Mouse (Mus musculus) hindbrain, embryonic 15.5 days (tissue): ENCODE data around the gene Hecw2. TPM values are rescaled to one million over a fixed set of nuclear protein-coding genes. Genes with fewer than 3 reads are reported as not detected.

ENCODE experiments used
- ATAC-seq: fragments of 200-750 bp; cut with Nextera tagmentation; 2 replicates; pipeline ENCODE4 v1.8.0; 2017; ENCODE audit warnings: low read depth, moderate number of reproducible peaks, moderate TSS enrichment; ENCODE audit not compliant: low FRiP score
- H3K27ac ChIP-seq: fragments of 300-500 bp; sonication (generic); replicated peaks from 2 replicates; pipeline ENCODE4 v1.5.1; 2015; ENCODE audit warnings: mild to moderate bottlenecking, inconsistent platforms
- H3K27me3 ChIP-seq: fragments of 300-500 bp; sonication (generic); 2 replicates; pipeline ENCODE4 v1.6.1; 2015; ENCODE audit warnings: control low read depth, inconsistent platforms
- H3K36me3 ChIP-seq: fragments of 300-500 bp; sonication (generic); 2 replicates; pipeline ENCODE4 v1.6.1; 2015; ENCODE audit warnings: control low read depth, inconsistent platforms
- H3K4me1 ChIP-seq: fragments of 300-500 bp; sonication (generic); replicated peaks from 2 replicates; pipeline ENCODE4 v1.6.1; 2015; ENCODE audit warnings: control low read depth, inconsistent platforms
- H3K4me2 ChIP-seq: fragments of 300-500 bp; sonication (generic); 2 replicates; pipeline ENCODE4 v1.6.1; 2015; ENCODE audit warnings: moderate library complexity, mild to moderate bottlenecking, inconsistent platforms
- H3K4me3 ChIP-seq: fragments of 300-500 bp; sonication (generic); 2 replicates; pipeline ENCODE4 v1.5.1; 2015; ENCODE audit warnings: mild to moderate bottlenecking, inconsistent platforms
- H3K9ac ChIP-seq: fragments of 300-500 bp; sonication (generic); 2 replicates; pipeline ENCODE4 v1.6.1; 2015; ENCODE audit warnings: inconsistent platforms
- H3K9me3 ChIP-seq: fragments of 300-500 bp; sonication (generic); 2 replicates; pipeline ENCODE4 v1.6.1; 2016; ENCODE audit warnings: control low read depth, inconsistent platforms
- WGBS: fragments of 180-500 bp; shearing (Covaris S2); methylation state at CpG from one replicate; pipeline ENCODE4 v1.1.7; 2015; 5-methylcytosine and 5-hydroxymethylcytosine counted together
- polyA plus RNA-seq: library from polyadenylated mRNA; unstranded; fragments of >200 nt; fragmentation: Nextera tagmentation; extraction: Ambion mirVana; gene quantifications from 2 replicates; pipeline ENCODE4 v1.2.1, GENCODE M21; 2015

Gene Hecw2
- polyA plus RNA-seq, 1 experiment from 2014 or later = 8.5 TPM

DNA sequence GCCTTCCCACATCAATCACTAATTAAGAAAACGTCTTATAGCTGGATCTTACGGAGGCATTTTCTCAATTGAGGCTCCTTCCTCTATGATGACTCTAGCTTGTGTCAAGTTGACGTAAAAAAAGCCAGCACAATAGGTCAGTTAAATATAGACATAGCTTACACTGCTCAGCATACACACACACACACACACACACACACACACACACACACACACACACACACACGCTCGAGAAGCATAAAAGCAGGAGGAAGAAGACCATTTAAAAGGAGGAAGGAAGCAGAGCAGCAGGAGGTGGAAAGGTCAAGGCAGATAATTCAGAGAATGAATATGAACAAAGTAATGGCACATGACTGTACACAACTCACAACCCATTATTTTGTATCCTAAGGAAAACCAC lies 220.0 kb downstream of the Hecw2 start:
- Histone ChIP-seq H3K27ac (no peak overlapping the region), H3K9me3 (no peaks in the 10 kb centered on the region), H3K9ac (no peak overlapping the region)

DNA sequence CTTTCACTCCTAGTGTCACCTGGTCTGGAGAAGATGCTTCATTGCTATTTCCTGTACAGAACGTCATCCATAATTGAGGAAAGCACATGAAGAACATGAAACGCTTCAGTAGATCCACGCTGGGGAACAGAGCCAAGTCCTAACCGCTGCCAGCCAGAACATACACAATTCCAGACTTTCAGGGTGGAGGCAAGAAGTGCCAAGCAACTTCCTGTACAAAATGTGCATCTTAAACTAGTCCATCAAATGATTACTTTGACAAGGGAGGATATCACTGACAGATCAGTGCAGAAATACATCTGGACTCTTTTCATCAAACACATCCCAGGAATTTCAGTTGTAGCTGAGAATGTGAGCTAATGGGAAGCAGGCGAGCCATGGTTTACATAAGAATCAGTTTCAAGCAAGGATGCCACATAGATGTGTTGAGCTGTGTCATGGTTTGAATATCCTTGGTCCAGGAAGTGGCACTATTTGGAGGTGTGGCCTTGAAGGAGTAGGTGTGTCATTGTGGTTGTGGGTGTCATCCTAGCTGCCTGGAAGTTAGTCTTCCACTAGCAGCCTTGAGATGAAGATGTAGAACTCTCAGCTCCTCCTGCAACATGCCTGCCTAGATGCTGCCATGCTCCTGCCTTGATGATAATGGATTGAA lies 224.5 kb downstream of the Hecw2 start:
- H3K9ac ChIP-seq = no peak overlapping the region
- H3K36me3 ChIP-seq = no peaks in the 10 kb centered on the region
- H3K27me3 ChIP-seq = no peaks in the 10 kb centered on the region
- H3K4me1 ChIP-seq = no peaks in the 10 kb centered on the region
- WGBS = 87% methylated on average over 5 of the region's 5 CpGs
- no peak overlapping the region for H3K27ac ChIP-seq
- H3K9me3 ChIP-seq = no peaks in the 10 kb centered on the region
- H3K4me2 ChIP-seq = no peak overlapping the region
- H3K4me3 ChIP-seq = no peak overlapping the region
- ATAC-seq = no peak

More for the DNA sequence above, 220.0 kb downstream of the Hecw2 start:
- Histone ChIP-seq H3K4me2 (no peak overlapping the region), H3K27me3 (no peaks in the 10 kb centered on the region), H3K4me3 (no peak overlapping the region), H3K4me1 (no peaks in the 10 kb centered on the region), H3K36me3 (no peaks in the 10 kb centered on the region)
- 69% methylated on average over 5 of the region's 5 CpGs for WGBS
- no peak for ATAC-seq

DNA sequence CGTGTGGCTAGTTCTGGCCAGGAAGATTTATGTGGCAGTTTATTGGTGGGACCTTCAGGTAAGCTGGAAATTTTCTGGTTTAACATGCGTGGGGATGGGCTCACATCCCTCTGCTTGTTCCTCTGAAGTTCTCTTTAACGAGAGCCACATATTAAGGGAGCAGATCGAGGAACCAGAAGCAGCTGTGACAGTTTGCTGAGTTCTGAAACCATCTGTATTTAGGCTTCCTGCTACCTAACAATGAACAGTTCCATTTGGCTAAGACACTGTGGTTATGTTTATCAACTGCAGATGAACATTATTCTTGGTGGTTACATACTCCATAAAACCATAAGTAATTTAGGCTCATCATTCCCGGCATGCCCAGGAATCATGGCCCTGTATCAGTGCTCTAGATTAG lies 242.6 kb downstream of the Hecw2 start:
- Histone ChIP-seq H3K27me3 (no peaks in the 10 kb centered on the region), H3K36me3 (no peaks in the 10 kb centered on the region), H3K4me3 (no peak overlapping the region), H3K9me3 (no peaks in the 10 kb centered on the region), H3K9ac (no peak overlapping the region), H3K27ac (no peak overlapping the region), H3K4me2 (no peak overlapping the region), H3K4me1 (no peaks in the 10 kb centered on the region)
- WGBS = 89% methylated on average over 5 of the region's 5 CpGs
- ATAC-seq = no peak

DNA sequence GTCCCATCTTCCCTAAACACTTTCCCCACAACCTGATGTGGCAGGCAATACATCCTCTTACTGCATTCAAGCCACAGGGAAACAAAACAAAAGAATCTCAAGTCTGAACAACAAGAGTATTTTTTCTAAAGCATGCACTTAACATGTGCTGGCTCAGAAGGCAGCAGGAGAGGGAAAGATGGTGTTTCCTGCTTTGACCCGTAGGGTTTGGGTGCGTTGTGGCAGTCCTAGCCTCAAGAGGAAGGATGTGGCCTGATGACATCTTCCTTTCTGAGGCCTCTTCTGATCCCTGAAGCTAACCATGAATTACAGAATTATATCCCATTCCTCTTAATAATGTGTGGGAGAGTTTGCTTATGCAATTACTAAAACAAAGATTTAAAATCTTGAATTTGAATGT lies 249.2 kb downstream of the Hecw2 start:
- H3K4me1 ChIP-seq = no peaks in the 10 kb centered on the region
- no peak overlapping the region for H3K9ac ChIP-seq
- ATAC-seq = no peak
- H3K4me3 ChIP-seq = no peak overlapping the region
- H3K36me3 ChIP-seq = no peaks in the 10 kb centered on the region
- no peak overlapping the region for H3K27ac ChIP-seq
- H3K27me3 ChIP-seq = no peaks in the 10 kb centered on the region
- WGBS = 82% methylated on average over 2 of the region's 2 CpGs
- H3K9me3 ChIP-seq = no peaks in the 10 kb centered on the region
- no peak overlapping the region for H3K4me2 ChIP-seq

DNA sequence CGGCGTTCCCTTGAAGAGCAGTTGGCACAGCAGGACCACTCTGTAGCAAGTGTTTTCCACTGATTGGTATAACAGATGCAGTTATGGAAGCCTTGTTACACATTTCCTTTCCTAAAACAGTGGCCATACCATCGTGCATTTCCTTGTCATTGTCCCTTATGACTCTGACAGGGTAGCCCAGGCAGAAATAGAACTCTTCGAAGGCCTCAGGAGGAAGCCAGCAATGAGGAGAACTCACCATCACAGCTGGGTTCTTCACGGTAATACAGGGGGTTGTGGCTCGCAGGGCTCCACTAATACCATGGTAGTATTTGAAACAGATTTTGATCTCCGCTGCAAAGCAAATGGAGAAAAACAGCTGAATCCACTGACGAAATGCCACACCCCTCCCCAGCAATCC lies 252.5 kb downstream of the Hecw2 start:
- ATAC-seq = no peak
- H3K9me3 ChIP-seq = no peaks in the 10 kb centered on the region
- H3K4me1 ChIP-seq = peaks cover 8% of the 10 kb centered on the region; the same call in 1 of the 2 replicates
- no peak overlapping the region for H3K9ac ChIP-seq
- H3K27ac ChIP-seq = no peak overlapping the region
- WGBS = 79% methylated on average over 8 of the region's 8 CpGs
- no peaks in the 10 kb centered on the region for H3K27me3 ChIP-seq
- no peak overlapping the region for H3K4me3 ChIP-seq
- no peaks in the 10 kb centered on the region for H3K36me3 ChIP-seq
- H3K4me2 ChIP-seq = no peak overlapping the region

DNA sequence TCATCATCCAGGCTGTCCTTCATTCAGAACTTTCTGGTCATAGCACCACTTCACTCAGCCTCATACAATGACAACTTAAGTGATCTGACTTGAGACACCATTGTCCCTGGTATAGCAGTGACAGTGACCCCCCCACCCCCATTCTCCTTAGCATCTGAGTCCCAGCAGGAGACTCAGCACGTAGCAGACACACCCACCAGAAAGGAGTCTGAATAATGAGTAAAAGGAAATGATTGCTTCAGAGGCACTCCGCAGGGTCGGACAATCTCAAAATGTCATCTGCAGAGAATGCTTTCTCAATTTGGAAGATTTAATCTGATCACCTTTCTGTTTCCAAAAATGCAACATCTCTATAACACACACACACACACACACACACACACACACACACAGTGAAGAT lies 253.4 kb downstream of the Hecw2 start:
- Histone ChIP-seq H3K4me2 (no peak overlapping the region), H3K27ac (no peak overlapping the region), H3K9me3 (no peaks in the 10 kb centered on the region), H3K4me3 (no peak overlapping the region), H3K27me3 (no peaks in the 10 kb centered on the region), H3K9ac (no peak overlapping the region), H3K4me1 (peaks cover 8% of the 10 kb centered on the region; the same call in 1 of the 2 replicates), H3K36me3 (no peaks in the 10 kb centered on the region)
- WGBS = 42% methylated on average over 3 of the region's 3 CpGs
- no peak for ATAC-seq

DNA sequence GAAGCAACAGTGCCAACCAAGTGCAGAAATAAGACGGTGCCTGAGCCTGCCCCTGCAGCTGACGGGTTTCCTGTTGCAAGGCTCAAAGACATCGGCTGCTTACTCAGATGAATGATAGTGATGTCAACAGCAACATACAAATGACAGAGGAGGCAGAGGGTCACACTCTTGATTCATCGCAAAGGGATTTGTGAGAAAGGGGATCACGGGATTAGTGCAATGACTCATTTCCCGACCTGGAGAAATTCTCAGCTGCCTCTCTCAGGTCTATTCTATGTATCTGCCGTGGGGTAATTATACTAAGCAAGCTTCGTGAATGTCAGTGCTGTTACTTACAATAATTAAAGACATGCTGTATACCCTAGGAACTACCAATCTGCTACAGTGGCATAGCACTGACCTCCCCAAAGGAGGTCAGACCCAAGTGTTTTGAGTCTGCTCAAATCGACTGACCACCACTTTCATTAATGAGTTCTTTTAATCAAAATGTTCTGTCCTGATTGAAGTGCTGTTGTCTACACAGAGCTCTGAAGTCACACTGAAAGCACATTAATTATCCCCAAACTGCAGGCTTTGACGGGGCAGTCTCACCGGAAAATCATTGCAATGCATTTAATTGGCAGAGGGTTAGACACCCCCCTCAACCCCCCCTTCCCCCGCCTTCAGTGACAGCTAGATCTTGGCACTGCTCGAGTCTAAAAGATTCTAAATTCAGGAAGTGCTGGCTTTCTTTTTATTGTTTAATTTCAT lies 254.5 kb downstream of the Hecw2 start:
- ATAC-seq = peak; percentile 80
- Histone ChIP-seq H3K27ac (no peak overlapping the region), H3K36me3 (no peaks in the 10 kb centered on the region), H3K4me1 (peaks cover 8% of the 10 kb centered on the region; the same call in 1 of the 2 replicates), H3K9me3 (no peaks in the 10 kb centered on the region), H3K4me2 (peak overlapping the region; percentile 16), H3K27me3 (no peaks in the 10 kb centered on the region), H3K4me3 (no peak overlapping the region), H3K9ac (no peak overlapping the region)
- 27% methylated on average over 13 of the region's 13 CpGs for WGBS

DNA sequence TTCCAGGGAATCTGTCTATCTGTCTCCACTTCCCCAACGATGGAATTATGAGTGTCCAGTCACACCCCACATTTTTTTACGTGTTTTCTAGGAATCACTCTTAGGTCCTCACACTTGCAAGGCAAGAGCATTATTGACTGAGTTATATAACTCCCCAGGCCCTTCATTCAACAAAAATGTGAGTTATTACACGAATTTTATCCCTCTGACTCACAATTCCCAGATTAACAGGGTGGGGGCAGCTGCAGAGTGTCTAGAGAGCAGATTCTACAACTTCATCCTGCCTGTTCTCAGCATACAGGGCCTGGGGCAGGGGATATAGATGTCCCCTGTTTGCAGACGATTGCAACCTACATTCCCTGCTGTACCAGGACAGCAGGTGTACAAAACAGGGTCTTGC lies 255.7 kb downstream of the Hecw2 start:
- 73% methylated on average over 4 of the region's 4 CpGs for WGBS
- no peaks in the 10 kb centered on the region for H3K27me3 ChIP-seq
- H3K4me1 ChIP-seq = peaks cover 8% of the 10 kb centered on the region; the same call in 1 of the 2 replicates

DNA sequence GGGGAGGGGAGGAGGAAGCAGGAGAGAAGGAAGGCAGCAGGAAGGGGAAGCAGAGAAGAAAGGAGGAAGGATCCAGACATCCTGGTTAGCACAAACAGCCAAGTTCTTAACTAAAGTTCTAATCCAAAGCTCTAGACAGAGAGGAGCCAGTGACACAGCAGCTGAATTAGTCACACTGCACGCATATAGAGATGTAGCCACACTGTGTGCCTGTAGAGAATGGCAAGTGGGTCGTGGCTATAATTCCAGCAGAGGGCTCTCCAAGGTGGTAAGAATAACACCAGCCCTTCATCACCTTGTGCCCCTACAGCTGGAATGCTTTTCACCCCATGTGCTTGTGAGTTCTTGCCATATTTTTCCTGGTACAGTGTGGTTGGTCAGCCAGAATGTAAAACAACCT lies 261.7 kb downstream of the Hecw2 start:
- ATAC-seq = no peak
- WGBS = 75% methylated on average over 2 of the region's 2 CpGs
- no peak overlapping the region for H3K27ac ChIP-seq

More for the DNA sequence above, 255.7 kb downstream of the Hecw2 start:
- no peak overlapping the region for H3K4me2 ChIP-seq
- no peaks in the 10 kb centered on the region for H3K36me3 ChIP-seq
- no peak overlapping the region for H3K27ac ChIP-seq
- no peaks in the 10 kb centered on the region for H3K9me3 ChIP-seq
- no peak overlapping the region for H3K9ac ChIP-seq
- no peak overlapping the region for H3K4me3 ChIP-seq
- no peak for ATAC-seq

DNA sequence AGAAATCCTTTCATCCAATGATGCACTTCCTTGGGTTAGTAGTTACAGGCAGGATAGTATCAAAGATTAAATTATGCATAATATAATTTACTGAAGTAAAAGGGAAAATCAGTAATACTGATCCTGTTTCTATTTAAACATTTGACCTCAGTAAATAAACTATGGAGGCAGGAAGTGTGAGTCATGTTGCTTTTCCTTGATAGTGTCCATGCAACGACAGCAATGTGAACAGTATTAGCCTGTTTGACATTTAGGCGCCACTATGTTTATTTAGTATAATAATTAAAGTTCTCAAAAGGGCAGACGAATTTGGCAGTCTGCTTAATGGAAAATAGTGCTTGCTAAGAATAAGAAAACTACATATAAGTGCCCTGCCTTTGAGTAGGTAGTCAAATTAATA lies 263.7 kb downstream of the Hecw2 start:
- H3K27me3 ChIP-seq = no peaks in the 10 kb centered on the region
- H3K4me3 ChIP-seq = no peak overlapping the region
- H3K27ac ChIP-seq = no peak overlapping the region
- H3K36me3 ChIP-seq = no peaks in the 10 kb centered on the region
- H3K9me3 ChIP-seq = no peaks in the 10 kb centered on the region
- 80% methylated on average over 3 of the region's 3 CpGs for WGBS
- no peak overlapping the region for H3K4me2 ChIP-seq
- no peak for ATAC-seq
- no peaks in the 10 kb centered on the region for H3K4me1 ChIP-seq
- no peak overlapping the region for H3K9ac ChIP-seq

More for the DNA sequence above, 261.7 kb downstream of the Hecw2 start:
- H3K4me3 ChIP-seq = no peak overlapping the region
- no peak overlapping the region for H3K4me2 ChIP-seq
- no peaks in the 10 kb centered on the region for H3K4me1 ChIP-seq
- H3K9ac ChIP-seq = no peak overlapping the region
- H3K9me3 ChIP-seq = no peaks in the 10 kb centered on the region
- H3K27me3 ChIP-seq = no peaks in the 10 kb centered on the region
- H3K36me3 ChIP-seq = no peaks in the 10 kb centered on the region

DNA sequence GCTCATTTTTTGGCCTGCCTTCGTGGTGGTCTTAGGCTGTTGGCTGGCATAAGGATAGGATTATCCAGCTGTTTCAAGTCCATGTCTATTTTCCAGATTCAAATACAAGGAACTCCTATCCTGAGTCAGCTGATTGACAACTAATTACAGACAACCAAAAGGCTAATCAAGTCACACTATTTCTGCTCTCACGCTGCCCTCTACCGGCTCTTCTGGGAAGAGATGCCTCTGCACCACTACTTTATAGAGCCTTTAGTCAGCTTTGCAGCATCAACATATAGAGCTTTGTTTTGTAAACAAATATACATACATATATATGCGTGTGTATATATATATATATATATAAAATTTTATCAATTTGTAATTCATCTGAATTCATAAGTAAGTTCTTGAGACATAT lies 267.4 kb downstream of the Hecw2 start:
- ATAC-seq = no peak; the same call in 1 of the 2 replicates
- Histone ChIP-seq H3K4me3 (no peak overlapping the region), H3K9ac (no peak overlapping the region), H3K27me3 (no peaks in the 10 kb centered on the region), H3K27ac (no peak overlapping the region), H3K4me2 (no peak overlapping the region), H3K4me1 (no peaks in the 10 kb centered on the region), H3K36me3 (no peaks in the 10 kb centered on the region), H3K9me3 (no peaks in the 10 kb centered on the region)
- 30% methylated on average over 4 of the region's 4 CpGs for WGBS

DNA sequence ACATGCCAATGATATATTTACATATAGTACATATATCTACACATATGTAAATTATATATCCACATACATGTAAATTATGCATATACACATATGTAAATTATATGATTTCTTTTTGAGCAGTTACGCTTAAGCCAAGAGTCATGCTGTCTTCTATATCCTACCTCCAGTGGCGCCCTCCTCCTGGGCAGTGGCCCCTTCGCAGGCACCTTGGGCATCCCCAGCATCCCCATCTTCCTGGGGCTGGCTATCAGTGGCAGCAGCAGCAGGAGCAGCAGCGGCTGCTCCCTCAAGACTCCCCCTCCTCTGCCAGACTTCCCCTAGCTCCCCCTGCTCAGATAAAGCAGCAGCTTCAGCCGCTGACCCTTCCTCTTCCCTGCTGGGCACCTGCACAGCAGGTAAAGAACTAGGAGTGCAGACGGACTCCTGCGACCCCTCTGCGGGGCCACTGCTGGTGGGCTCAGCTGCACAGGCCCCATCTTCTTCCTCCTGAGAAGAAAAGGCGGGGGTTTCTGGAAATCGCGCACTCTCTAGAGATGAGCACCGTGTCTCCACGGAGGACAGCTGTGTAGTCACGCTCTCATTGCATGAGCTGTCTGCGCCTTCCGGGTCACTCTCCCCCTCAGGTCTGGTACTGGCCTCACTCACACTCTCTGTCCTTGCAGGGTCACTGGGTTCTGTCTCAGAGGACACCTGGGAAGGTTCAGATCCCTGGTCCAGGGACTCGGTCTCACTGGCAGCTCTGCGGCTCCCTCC lies 269.6 kb downstream of the Hecw2 start:
- Histone ChIP-seq H3K4me3 (no peak overlapping the region), H3K27ac (no peak overlapping the region), H3K9me3 (no peaks in the 10 kb centered on the region), H3K36me3 (no peaks in the 10 kb centered on the region), H3K4me2 (no peak overlapping the region), H3K9ac (no peak overlapping the region), H3K27me3 (no peaks in the 10 kb centered on the region), H3K4me1 (no peaks in the 10 kb centered on the region)
- peak; percentile 53; the same call in 1 of the 2 replicates for ATAC-seq
- WGBS = 41% methylated on average over 18 of the region's 18 CpGs
